Mouse (Mus musculus): ENCODE results near the gene Fasn.

- TF ChIP-seq CTCF (IDR thresholded peaks at IDR 0.05; ENCODE audit: low read depth, low read length) (no peak), GATA1 (IDR thresholded peaks at IDR 0.05; ENCODE audit: borderline replicate concordance, low read length) (no peak), TAL1 (conservative IDR thresholded peaks at IDR 0.05; ENCODE audit: low read depth, low read length) (no peak)
Observed at GRCm38 (mm10) chr11:120798244-120798643, 26.1 kb downstream of the Fasn start.

Measured in G1E (cell line).